Mouse (Mus musculus): ENCODE measurements around the gene Slc41a2.
"Not testable (repeated sequence)": the region's sequence is repeated elsewhere in the genome, so short reads cannot be mapped to it uniquely, and the experiment has no call there.

Gene Slc41a2

GRCm38 (mm10) chr10:83353680-83354332, 16.1 kb upstream of the Slc41a2 start:
- DNase-seq (ENCODE audit: low read depth, low spot score): no peak

- DNase-seq (ENCODE audit: low read depth, low spot score): not testable (repeated sequence)
These were observed 14.1 kb upstream of the Slc41a2 start for GRCm38 (mm10) chr10:83351779-83352178.

DNA sequence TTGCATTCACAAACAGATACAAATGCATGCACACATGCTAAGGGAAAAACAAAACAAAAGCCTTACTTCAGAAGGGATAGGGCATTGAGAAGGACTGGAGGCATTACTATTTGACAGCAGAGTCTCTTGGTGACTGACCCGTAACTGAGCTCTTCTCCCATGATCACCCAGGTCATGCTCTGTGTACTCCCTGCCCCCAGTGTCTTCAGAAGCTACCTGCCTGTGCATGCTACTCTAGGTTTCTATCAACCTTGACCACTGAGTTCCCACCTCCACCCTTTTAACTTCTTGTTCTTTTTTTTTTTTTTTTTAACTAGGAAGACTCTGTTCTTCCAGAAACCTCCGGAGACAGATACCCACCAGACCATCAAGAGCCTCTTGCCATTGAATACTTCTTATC, 13.0 kb upstream of the Slc41a2 start:
- DNase-seq (ENCODE audit: low read depth, low spot score): no peak

- no peak for DNase-seq (ENCODE audit: low read depth, low spot score)
These were observed 9.8 kb upstream of the Slc41a2 start for GRCm38 (mm10) chr10:83347494-83347893.

- DNase-seq (ENCODE audit: low read depth, low spot score): no peak
These were observed 8.7 kb upstream of the Slc41a2 start for GRCm38 (mm10) chr10:83346359-83346736.

GRCm38 (mm10) chr10:83345693-83346358, 8.1 kb upstream of the Slc41a2 start:
- peak; percentile 86 for DNase-seq (ENCODE audit: low read depth, low spot score)

- DNase-seq (ENCODE audit: low read depth, low spot score): peak; percentile 46
These were observed 6.4 kb upstream of the Slc41a2 start for GRCm38 (mm10) chr10:83343828-83344685.

GRCm38 (mm10) chr10:83343171-83343570, 5.5 kb upstream of the Slc41a2 start:
- no peak for DNase-seq (ENCODE audit: low read depth, low spot score)

DNA sequence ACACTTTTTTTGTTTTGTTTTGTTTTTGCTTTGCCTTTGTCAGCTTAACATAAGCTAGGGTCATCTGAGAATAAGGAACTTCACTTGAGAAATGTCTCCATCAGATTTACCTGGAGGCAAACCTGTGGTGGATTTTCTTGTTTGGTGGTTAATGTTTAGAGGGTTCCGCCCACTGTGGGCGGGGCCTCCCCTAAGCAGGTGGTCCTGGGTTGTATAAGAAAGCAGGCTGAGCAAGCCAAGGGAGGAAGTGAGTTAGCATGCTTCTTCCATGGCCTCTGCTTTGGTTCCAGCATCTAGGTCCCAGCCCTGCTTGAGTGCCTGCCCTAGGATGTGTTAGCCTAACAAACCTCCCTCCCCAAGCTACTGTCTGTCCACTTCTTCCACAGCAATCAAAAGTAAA, 3.5 kb upstream of the Slc41a2 start:
- DNase-seq (ENCODE audit: low read depth, low spot score): peak; percentile 43

DNA sequence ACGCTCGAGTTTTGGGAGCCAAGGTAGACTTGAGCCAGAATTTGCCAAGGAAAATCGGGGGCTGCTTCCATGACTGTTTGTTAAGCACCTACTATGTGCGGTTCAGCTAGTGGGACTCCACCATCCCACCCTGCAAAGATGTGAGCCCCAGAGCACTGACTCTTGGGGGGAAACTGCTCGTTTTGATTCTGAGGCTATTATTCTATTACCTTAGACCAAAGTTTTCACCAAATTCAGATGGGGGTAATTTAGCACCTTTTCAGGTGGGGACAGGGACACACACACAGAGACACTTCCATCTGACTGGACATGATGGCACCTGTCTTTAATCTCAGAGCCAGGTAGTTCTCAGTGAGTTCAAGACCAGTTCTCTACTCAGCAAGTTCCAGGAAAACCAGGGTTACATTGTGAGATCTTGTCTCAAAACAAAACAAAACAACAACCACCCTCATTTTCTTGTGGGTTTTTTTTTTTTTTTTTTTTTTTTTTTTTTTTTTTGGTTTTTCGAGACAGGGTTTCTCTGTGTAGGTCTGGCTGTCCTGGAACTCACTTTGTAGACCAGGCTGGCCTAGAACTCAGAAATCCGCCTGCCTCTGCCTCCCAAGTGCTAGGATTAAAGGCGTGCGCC, 403 bp upstream of the Slc41a2 start:
- no peak for DNase-seq (ENCODE audit: low read depth, low spot score)

DNA sequence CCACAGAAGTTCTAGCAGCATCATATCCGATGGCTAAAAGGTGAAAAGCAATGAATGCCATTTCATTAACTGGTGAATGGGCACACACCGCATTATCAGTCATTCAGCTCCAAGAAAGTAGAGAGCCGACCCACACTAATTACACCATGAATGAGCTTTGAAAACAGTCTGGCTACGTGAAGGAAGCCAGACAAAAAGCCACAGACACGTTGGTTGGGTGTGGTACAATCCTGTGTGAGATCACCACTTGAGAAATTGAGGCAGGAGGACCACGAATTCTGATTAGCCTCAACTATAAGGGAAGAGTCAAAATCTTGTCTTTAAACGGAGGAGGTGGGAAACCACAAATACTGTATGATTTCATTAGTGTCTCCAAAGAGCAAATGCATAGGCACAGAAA, 1.3 kb downstream of the Slc41a2 start:
- no peak for DNase-seq (ENCODE audit: low read depth, low spot score)

GRCm38 (mm10) chr10:83332581-83332980, 5.1 kb downstream of the Slc41a2 start:
- no peak for DNase-seq (ENCODE audit: low read depth, low spot score)

DNA sequence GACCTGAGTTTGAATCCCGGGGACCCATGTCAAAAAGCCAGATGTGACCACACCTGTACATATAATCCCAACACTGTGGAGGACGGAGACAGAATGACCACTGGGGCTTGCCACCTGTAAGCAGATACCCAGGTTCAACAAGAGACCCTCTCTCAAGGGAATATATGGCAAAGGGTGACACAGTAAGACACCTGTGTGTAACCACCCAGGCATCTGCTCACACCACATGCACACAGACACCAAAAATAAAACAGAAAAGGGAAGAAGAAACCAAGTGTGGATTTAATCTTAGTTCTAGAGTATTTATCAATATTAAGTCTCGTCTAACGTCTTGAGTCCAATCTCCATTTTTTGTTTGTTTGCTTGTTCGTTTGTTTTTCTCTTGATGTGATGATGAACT, 5.9 kb downstream of the Slc41a2 start:
- no peak for DNase-seq (ENCODE audit: low read depth, low spot score)

DNA sequence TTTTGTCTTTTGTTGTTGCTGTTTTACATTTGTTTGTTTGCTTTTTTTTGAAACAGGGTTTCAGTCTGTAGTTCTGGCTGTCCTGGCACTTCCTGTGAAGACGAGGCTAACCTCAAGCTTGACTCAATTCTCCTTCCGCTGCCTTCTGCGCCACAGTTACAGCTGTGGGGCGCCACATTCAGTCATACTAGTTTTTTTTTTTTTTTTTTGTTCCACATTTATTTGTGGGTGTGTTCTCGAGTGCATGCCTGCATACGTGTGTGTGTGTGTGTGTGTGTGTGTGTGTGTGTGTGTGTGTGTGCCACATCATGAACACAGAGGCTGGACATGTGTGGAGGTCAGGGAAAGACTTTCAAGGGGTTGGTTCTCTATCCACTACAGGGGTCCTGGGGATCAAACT, 7.3 kb downstream of the Slc41a2 start:
- no peak for DNase-seq (ENCODE audit: low read depth, low spot score)

GRCm38 (mm10) chr10:83328791-83329190, 8.9 kb downstream of the Slc41a2 start:
- no peak for DNase-seq (ENCODE audit: low read depth, low spot score)

DNA sequence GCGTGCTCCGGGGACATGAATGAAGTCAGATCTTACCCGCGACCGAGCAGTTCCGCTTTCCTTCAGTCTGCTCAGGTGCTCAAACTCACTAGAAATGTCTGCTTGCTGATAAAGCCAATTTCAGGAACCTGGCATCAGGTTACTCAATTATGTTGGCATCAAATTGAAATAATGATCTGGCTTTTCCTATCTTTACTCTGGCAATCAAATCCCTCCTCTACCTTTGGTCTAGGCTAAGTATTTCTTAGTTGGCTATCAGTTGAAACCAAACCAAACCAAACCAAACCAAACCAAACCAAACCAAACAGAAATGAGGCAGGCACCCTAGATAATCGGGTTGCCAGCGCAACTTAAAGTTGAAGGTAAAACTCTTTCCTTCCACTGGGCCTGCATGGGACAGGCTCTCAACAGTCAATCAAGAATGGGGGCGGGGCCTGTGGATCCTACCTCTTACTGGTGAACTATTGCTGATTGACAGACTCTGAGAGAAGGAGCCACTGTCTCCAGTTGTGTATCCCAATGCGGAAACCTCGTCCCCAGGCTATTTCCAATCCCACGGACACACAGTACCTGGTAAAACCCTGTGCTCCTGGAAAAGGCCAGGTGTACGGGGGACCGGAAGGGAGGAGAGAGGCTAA, 10.9 kb downstream of the Slc41a2 start:
- DNase-seq (ENCODE audit: low read depth, low spot score): peak; percentile 55

DNA sequence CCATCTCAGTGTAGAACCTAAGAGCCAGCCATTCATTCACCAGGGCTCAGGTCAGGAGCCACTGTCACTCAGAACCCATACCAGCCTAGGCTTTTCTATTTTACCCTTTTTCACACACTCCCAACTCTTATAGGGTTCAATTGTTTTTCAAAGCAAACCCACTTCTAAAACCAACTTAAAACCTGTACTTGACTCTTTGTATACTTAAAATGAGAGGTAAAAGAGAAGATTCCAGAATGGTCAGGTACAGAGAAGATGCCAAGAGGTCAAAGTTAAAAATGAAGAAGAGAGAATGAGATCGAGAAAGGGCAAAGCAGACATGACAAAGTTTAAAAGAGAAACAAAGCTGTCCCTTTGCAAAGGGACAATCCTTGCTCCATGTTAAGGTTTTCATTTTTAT, 11.8 kb downstream of the Slc41a2 start:
- no peak for DNase-seq (ENCODE audit: low read depth, low spot score)

- no peak for DNase-seq (ENCODE audit: low read depth, low spot score)
These were observed 12.8 kb downstream of the Slc41a2 start for GRCm38 (mm10) chr10:83324871-83325270.

GRCm38 (mm10) chr10:83322551-83323100, 15.1 kb downstream of the Slc41a2 start:
- DNase-seq (ENCODE audit: low read depth, low spot score): no peak

DNA sequence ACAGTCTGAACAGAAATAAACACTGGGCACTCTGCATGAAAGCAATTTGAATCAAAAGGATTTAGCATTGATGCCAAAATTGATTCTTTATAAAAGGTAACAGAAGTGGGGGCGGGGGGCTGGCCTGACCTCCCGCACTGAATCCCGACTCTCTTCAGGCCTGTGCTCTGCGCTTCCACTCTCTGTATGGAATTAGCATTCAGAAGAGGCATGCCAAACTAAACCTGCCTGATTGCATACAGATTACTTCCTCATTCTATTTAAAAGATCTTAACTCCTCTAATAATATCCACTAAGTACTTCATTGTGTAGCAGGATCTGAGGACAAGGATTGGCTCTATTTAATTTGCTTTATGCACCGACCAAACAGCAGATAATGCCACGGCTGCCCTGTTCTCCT, 16.2 kb downstream of the Slc41a2 start:
- no peak for DNase-seq (ENCODE audit: low read depth, low spot score)

DNA sequence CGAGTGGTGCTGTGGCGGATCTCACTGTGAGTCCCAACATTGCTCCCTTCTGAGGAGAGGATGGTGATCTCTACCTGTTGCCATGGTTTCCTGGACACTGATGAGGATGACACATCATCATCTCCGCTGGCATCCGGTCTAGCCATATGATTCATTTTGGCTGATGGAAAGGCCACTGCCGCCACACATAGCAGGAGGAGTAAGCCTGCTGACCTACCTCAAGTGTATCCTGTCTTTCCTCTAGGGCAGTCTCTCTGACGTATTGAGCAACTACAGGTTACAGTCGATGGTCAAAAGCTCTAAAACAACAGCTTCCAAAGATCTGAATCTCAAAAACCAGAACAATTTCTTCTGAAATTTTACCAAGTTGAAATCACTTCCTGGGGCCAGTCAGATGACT, 16.8 kb downstream of the Slc41a2 start:
- no peak for DNase-seq (ENCODE audit: low read depth, low spot score)
